Mouse (Mus musculus) testis, postnatal 10 days (tissue): Measurements from ENCODE around the gene Pnmal1.

Experiments used
- DNase-seq: peaks from one replicate; pipeline ENCODE4 v3.0.0; 2021; ENCODE audit warnings: low spot score

Pnmal1 gene

GRCm38 (mm10) chr7:16959539-16960187, at the start of gene Pnmal1:
Gene Pnmal1 (plus strand): TSS chr7:16959679.
- peak; percentile 87 for DNase-seq

- no peak for DNase-seq
Observed at GRCm38 (mm10) chr7:16909909-16910308, 49.6 kb upstream of the Pnmal1 start.

- no peak for DNase-seq
Observed at GRCm38 (mm10) chr7:16911904-16912303, 47.6 kb upstream of the Pnmal1 start.

GRCm38 (mm10) chr7:16912360-16912759, 47.1 kb upstream of the Pnmal1 start:
- no peak for DNase-seq

GRCm38 (mm10) chr7:16913806-16914452, 45.5 kb upstream of the Pnmal1 start:
- peak; percentile 85 for DNase-seq

- peak; percentile 42 for DNase-seq
Observed at GRCm38 (mm10) chr7:16914453-16915343, 44.8 kb upstream of the Pnmal1 start.

GRCm38 (mm10) chr7:16915461-16916340, 43.8 kb upstream of the Pnmal1 start:
- no peak for DNase-seq

GRCm38 (mm10) chr7:16916342-16917265, 42.9 kb upstream of the Pnmal1 start:
- DNase-seq, result peak; percentile 75

GRCm38 (mm10) chr7:16917447-16917846, 42.0 kb upstream of the Pnmal1 start:
- no peak for DNase-seq

- DNase-seq, result no peak
Observed at GRCm38 (mm10) chr7:16918014-16918413, 41.5 kb upstream of the Pnmal1 start.

GRCm38 (mm10) chr7:16918670-16919069, 40.8 kb upstream of the Pnmal1 start:
- no peak for DNase-seq

- DNase-seq, result no peak
Observed at GRCm38 (mm10) chr7:16919395-16920149, 39.9 kb upstream of the Pnmal1 start.

- no peak for DNase-seq
Observed at GRCm38 (mm10) chr7:16920150-16920579, 39.3 kb upstream of the Pnmal1 start.

GRCm38 (mm10) chr7:16920818-16921791, 38.4 kb upstream of the Pnmal1 start:
- peak; percentile 74 for DNase-seq

GRCm38 (mm10) chr7:16921881-16922335, 37.6 kb upstream of the Pnmal1 start:
- DNase-seq, result no peak

- no peak for DNase-seq
Observed at GRCm38 (mm10) chr7:16922360-16922973, 37.0 kb upstream of the Pnmal1 start.

GRCm38 (mm10) chr7:16923283-16924036, 36.0 kb upstream of the Pnmal1 start:
- no peak for DNase-seq
